Mouse (Mus musculus) MEL (cell line): ENCODE results near the gene Avpr1a. TPM values are rescaled to one million over a fixed set of nuclear protein-coding genes. Genes with fewer than 3 reads are reported as not detected.

Experiments used
- DNase-seq: peaks from one replicate; pipeline ENCODE4 v3.0.0; 2011; ENCODE audit warnings: low read depth, low spot score
- H3K27ac ChIP-seq: 2 replicates; pipeline ENCODE4 v1.5.1; 2012; ENCODE audit warnings: low read depth, mild to moderate bottlenecking, control low read depth, low read length, moderate library complexity; ENCODE audit not compliant: control insufficient read depth
- H3K27me3 ChIP-seq, 2 experiments: fragments of 150-350 bp in 1 of 2; sonication (generic) in 1 of 2; 2 replicates each; pipeline ENCODE4 v1.6.1; 2012; ENCODE audit warnings: low read length in 2 of 2, mild to moderate bottlenecking in 2 of 2, improper control_type of control experiment in 1 of 2, moderate library complexity in 1 of 2; ENCODE audit not compliant: insufficient read depth in 2 of 2, control insufficient read depth in 1 of 2
- H3K36me3 ChIP-seq, 2 experiments: 2 replicates each; pipeline ENCODE4 v1.6.1; 2012 to 2014; ENCODE audit warnings: low read length in 2 of 2, improper control_type of control experiment in 1 of 2, inconsistent platforms in 1 of 2, mild to moderate bottlenecking in 1 of 2; ENCODE audit not compliant: insufficient read depth in 2 of 2, control insufficient read depth in 1 of 2
- H3K4me1 ChIP-seq, 2 experiments: fragments of 150-350 bp in 1 of 2; sonication (generic) in 1 of 2; 2 replicates each; pipeline ENCODE4 v1.6.1; 2012; ENCODE audit warnings: low read length in 2 of 2, improper control_type of control experiment in 1 of 2, mild to moderate bottlenecking in 1 of 2; ENCODE audit not compliant: insufficient read depth in 2 of 2, control insufficient read depth in 1 of 2
- H3K4me3 ChIP-seq, 2 experiments: fragments of 150-350 bp in 1 of 2; sonication (generic) in 1 of 2; 2 replicates each; pipeline ENCODE4 v1.5.1; 2012; ENCODE audit warnings: low read depth in 2 of 2, low read length in 2 of 2, mild to moderate bottlenecking in 2 of 2, moderate library complexity in 2 of 2, control low read depth in 1 of 2, improper control_type of control experiment in 1 of 2; ENCODE audit not compliant: control insufficient read depth in 1 of 2, insufficient read depth in 1 of 2
- H3K79me2 ChIP-seq: 2 replicates; pipeline ENCODE4 v1.6.1; 2012; ENCODE audit warnings: mild to moderate bottlenecking, low read length, moderate library complexity; ENCODE audit not compliant: control insufficient read depth, poor library complexity, insufficient read depth
- H3K9ac ChIP-seq: 2 replicates; pipeline ENCODE4 v1.6.1; 2012; ENCODE audit warnings: low read depth, mild to moderate bottlenecking, control low read depth, low read length, moderate library complexity; ENCODE audit not compliant: control insufficient read depth, poor library complexity, severe bottlenecking
- H3K9me3 ChIP-seq: fragments of 150-350 bp; sonication (generic); replicated peaks from 2 replicates; pipeline ENCODE4 v1.6.1; 2012; ENCODE audit warnings: mild to moderate bottlenecking, low read length, improper control_type of control experiment, moderate library complexity; ENCODE audit not compliant: insufficient read depth
- CTCF ChIP-seq, 3 experiments: IDR thresholded peaks in 2 of 3; conservative IDR thresholded peaks in 1 of 3; 2 replicates each; pipeline ENCODE4 v1.5.1; 2011 to 2012; ENCODE audit warnings: low read length in 3 of 3, low read depth in 2 of 3, mild to moderate bottlenecking in 2 of 3, improper control_type of control experiment in 1 of 3, inconsistent platforms in 1 of 3, mixed read lengths in 1 of 3, moderate library complexity in 1 of 3; ENCODE audit not compliant: control insufficient read depth in 1 of 3, insufficient read depth in 1 of 3, poor library complexity in 1 of 3, severe bottlenecking in 1 of 3
- GABPA ChIP-seq: IDR thresholded peaks from 2 replicates; pipeline ENCODE4 v1.6.1; 2012; ENCODE audit warnings: low read depth, mild to moderate bottlenecking, inconsistent platforms, low read length, improper control_type of control experiment, moderate library complexity
- GATA1 ChIP-seq: IDR thresholded peaks from 2 replicates; pipeline ENCODE4 v1.6.1; 2011; ENCODE audit warnings: low read depth, low read length, improper control_type of control experiment
- HCFC1 ChIP-seq: IDR thresholded peaks from 2 replicates; pipeline ENCODE4 v1.6.1; 2012; ENCODE audit warnings: low read depth, mild to moderate bottlenecking, inconsistent platforms, low read length, improper control_type of control experiment, moderate library complexity
- JUND ChIP-seq: IDR thresholded peaks from 2 replicates; pipeline ENCODE4 v1.6.1; 2011; ENCODE audit warnings: low read depth, mild to moderate bottlenecking, improper control_type of control experiment, low read length
- KAT2A ChIP-seq: conservative IDR thresholded peaks from 2 replicates; pipeline ENCODE4 v1.6.1; 2012; ENCODE audit warnings: low read depth, low read length, improper control_type of control experiment, inconsistent platforms
- MAZ ChIP-seq: IDR thresholded peaks from 2 replicates; pipeline ENCODE4 v1.6.1; 2012; ENCODE audit warnings: low read depth, mild to moderate bottlenecking, inconsistent platforms, low read length, improper control_type of control experiment
- MYB ChIP-seq: IDR thresholded peaks from 2 replicates; pipeline ENCODE4 v1.6.1; 2011; ENCODE audit warnings: mild to moderate bottlenecking, low read depth, low read length, improper control_type of control experiment
- POLR2AphosphoS5 ChIP-seq: IDR thresholded peaks from 2 replicates; pipeline ENCODE4 v1.6.1; 2012; ENCODE audit warnings: low read depth, borderline replicate concordance, mild to moderate bottlenecking, inconsistent platforms, low read length, moderate library complexity, mixed read lengths
- SIN3A ChIP-seq: IDR thresholded peaks from 2 replicates; pipeline ENCODE4 v1.6.1; 2012; ENCODE audit warnings: low read length, improper control_type of control experiment, inconsistent platforms
- TAL1 ChIP-seq: IDR thresholded peaks from 2 replicates; pipeline ENCODE4 v1.6.1; 2012; ENCODE audit warnings: mild to moderate bottlenecking, inconsistent platforms, low read length, moderate library complexity, mixed read lengths
- USF2 ChIP-seq, 2 experiments: IDR thresholded peaks; 2 replicates each; pipeline ENCODE4 v1.6.1; 2011 to 2012; ENCODE audit warnings: improper control_type of control experiment in 2 of 2, low read length in 2 of 2, borderline replicate concordance in 1 of 2, inconsistent platforms in 1 of 2, low read depth in 1 of 2, mild to moderate bottlenecking in 1 of 2; ENCODE audit not compliant: insufficient read depth in 1 of 2
- ZMIZ1 ChIP-seq: IDR thresholded peaks from 2 replicates; pipeline ENCODE4 v1.6.1; 2012; ENCODE audit warnings: low read depth, mild to moderate bottlenecking, inconsistent platforms, low read length, improper control_type of control experiment, moderate library complexity
- polyA plus RNA-seq, 2 experiments: library from polyadenylated mRNA; stranded (reverse) in 1 of 2; unstranded in 1 of 2; fragments of >175 nt in 1 of 2; fragments of >200 nt in 1 of 2; gene quantifications; 2 replicates each; pipeline versions ENCODE4 v1.2.1 to v1.2.4; 2012; ENCODE audit warnings: low replicate concordance in 2 of 2, low read depth in 1 of 2; ENCODE audit not compliant: insufficient read length in 2 of 2, insufficient read depth in 1 of 2, missing spikeins in 1 of 2
- total RNA-seq: library from RNA; depleted of rRNA; stranded (reverse); fragments of 300-350 nt; gene quantifications from 2 replicates; pipeline ENCODE4 v1.2.3, GENCODE M21; 2012

Avpr1a gene
- total and polyA plus RNA-seq, 3 experiments: not detected

DNA sequence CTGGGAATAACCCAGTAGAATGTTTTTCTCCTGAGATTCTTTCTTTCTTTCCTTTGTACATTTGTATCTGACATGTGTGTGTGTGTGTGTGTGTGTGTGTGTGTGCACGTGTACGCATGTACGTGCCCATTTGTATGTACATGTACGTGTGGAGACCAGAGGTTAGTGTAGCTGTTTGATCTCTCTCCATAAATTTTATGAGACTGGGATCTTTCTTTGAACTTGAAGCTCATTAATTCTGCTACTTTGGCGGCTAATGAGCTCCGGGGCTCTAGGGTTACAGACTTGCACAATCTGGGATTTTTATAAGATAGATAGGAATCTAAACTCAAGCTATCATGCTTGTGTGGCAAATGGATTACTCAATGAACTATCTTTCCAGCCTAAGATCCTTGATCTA lies 42.0 kb upstream of the Avpr1a start:
- Histone ChIP-seq H3K9me3 (no peaks in the 10 kb centered on the region), H3K27me3 (no peaks in the 10 kb centered on the region), H3K9ac (no peak overlapping the region)
- TF ChIP-seq TAL1: no peak
- TF ChIP-seq GABPA: no peak
- no peak for TF ChIP-seq JUND
- TF ChIP-seq ZMIZ1: no peak
- no peak for TF ChIP-seq KAT2A
- no peak for TF ChIP-seq CTCF (IDR thresholded peaks at IDR 0.05 in 2 of 3, conservative IDR thresholded peaks at IDR 0.05 in 1 of 3; ENCODE audit: control insufficient read depth in 1 of 3, insufficient read depth in 1 of 3, low read depth in 2 of 3, low read length in 3 of 3, poor library complexity in 1 of 3, severe bottlenecking in 1 of 3)
- no peak for TF ChIP-seq MAZ
- TF ChIP-seq MYB: no peak
- no peak for TF ChIP-seq USF2 (IDR thresholded peaks at IDR 0.05; ENCODE audit: borderline replicate concordance in 1 of 2, insufficient read depth in 1 of 2, low read depth in 1 of 2, low read length in 2 of 2)
- TF ChIP-seq POLR2AphosphoS5: no peak
- no peak for TF ChIP-seq HCFC1
- TF ChIP-seq GATA1: no peak
- TF ChIP-seq SIN3A: no peak
- TF ChIP-seq, all 39 proteins: peak for 0
- Histone ChIP-seq H3K4me1 (no peaks in the 10 kb centered on the region), H3K79me2 (no peaks in the 10 kb centered on the region), H3K27ac (no peak overlapping the region), H3K4me3 (no peak overlapping the region), H3K36me3 (no peaks in the 10 kb centered on the region)
- DNase-seq: no peak

DNA sequence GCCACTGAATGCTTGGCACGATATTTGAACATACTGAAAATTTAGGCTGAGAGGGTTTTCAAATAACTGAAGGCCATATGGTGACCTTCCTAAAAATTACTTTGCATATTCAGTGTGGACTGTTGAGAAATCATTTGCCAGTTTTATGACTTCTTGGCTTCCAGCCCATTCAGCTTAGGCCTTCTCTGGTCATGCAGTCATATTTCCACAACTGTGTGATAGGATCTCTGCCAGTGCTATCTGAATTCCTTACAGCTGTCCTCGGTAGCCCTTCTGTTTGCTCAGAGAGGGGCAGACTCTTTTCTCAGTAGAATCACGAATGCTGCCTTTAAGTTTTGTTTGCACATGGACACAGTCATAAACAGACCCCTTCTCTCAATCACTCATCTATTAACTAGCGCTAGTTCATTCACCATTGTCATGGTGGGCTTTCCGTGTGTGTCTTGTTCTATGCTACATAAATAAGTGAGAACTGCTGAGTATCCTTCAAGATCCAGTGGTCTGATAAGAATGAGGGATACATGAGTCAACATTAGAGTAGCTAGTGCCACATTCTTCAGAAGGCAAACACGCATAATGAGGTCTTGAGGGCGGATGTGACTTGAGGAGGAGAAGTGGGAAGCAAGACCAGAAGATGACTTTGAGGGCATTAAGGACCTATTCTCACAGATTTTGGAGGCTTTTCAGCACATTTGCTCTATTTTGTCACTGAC lies 39.4 kb upstream of the Avpr1a start:
- DNase-seq: no peak
- Histone ChIP-seq H3K79me2 (no peaks in the 10 kb centered on the region), H3K27me3 (no peaks in the 10 kb centered on the region)
- no peak for TF ChIP-seq KAT2A
- TF ChIP-seq, all 39 proteins: peak for 0
- Histone ChIP-seq H3K36me3 (no peaks in the 10 kb centered on the region), H3K9me3 (no peaks in the 10 kb centered on the region), H3K9ac (no peak overlapping the region), H3K27ac (no peak overlapping the region), H3K4me3 (no peak overlapping the region), H3K4me1 (no peaks in the 10 kb centered on the region)

DNA sequence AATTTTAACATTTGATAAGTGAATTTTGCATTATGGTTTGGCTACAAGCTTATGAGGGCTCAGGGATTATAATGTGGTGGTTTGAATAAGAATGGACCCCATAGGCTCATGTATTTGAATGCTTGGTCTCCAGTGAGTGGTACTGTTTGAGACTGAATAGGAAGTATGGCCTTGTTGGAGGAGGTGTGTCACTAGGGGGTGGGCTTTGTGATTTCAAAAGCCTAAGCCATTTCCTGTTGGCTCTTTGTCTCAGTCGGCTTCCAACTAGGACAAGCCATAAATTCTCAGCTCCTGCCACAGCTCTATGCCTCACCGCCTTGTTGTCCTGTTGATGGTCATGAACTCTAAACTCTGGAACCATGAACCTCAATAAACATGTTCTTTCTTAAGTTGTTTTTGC lies 37.5 kb upstream of the Avpr1a start:
- Histone ChIP-seq H3K79me2 (no peaks in the 10 kb centered on the region), H3K36me3 (no peaks in the 10 kb centered on the region), H3K9ac (no peak overlapping the region), H3K4me3 (no peak overlapping the region), H3K27ac (no peak overlapping the region), H3K27me3 (no peaks in the 10 kb centered on the region), H3K4me1 (no peaks in the 10 kb centered on the region), H3K9me3 (no peaks in the 10 kb centered on the region)
- no peak for DNase-seq
- no peak for TF ChIP-seq JUND
